Mouse (Mus musculus) myocyte (in vitro differentiated cells): ENCODE measurements around the gene Ms4a10. TPM values are rescaled to one million over a fixed set of nuclear protein-coding genes. Genes with fewer than 3 reads are reported as not detected.
A peak's percentile ranks its signal among the peaks of the same experiment; 100 is the strongest.

Source experiments
- H3K27me3 ChIP-seq: one replicate; pipeline ENCODE4 v1.6.1; 2011; ENCODE audit not compliant: control insufficient read depth, insufficient read depth, insufficient read length
- H3K36me3 ChIP-seq: one replicate; pipeline ENCODE4 v1.6.1; 2011; ENCODE audit not compliant: control insufficient read depth, insufficient read depth
- H3K4me2 ChIP-seq: one replicate; pipeline ENCODE4 v1.6.1; 2011; ENCODE audit warnings: low read depth, control low read depth
- H3K4me3 ChIP-seq: one replicate; pipeline ENCODE4 v1.5.1; 2011; ENCODE audit warnings: mild to moderate bottlenecking, control low read depth, moderate library complexity
- H3K79me2 ChIP-seq: one replicate; pipeline ENCODE4 v1.6.1; 2011; ENCODE audit not compliant: control insufficient read depth, insufficient read depth
- H3ac ChIP-seq: one replicate; pipeline ENCODE4 v1.6.1; 2011; ENCODE audit not compliant: control insufficient read depth, insufficient read length
- CEBPB ChIP-seq: IDR thresholded peaks from 2 replicates; pipeline ENCODE4 v1.6.1; 2011; ENCODE audit warnings: mild to moderate bottlenecking, moderate library complexity; ENCODE audit not compliant: poor library complexity, insufficient read depth, severe bottlenecking
- E2F4 ChIP-seq: IDR thresholded peaks from one replicate; pipeline ENCODE4 v1.6.1; 2011; ENCODE audit warnings: mild to moderate bottlenecking, control low read depth, moderate library complexity; ENCODE audit not compliant: insufficient read depth
- MAX ChIP-seq: IDR thresholded peaks from one replicate; pipeline ENCODE4 v1.6.1; 2011; ENCODE audit warnings: low read depth, mild to moderate bottlenecking, control low read depth
- MYOD1 ChIP-seq, 3 experiments: IDR thresholded peaks; one replicate each; pipeline ENCODE4 v1.6.1; 2011; ENCODE audit warnings: control low read depth in 2 of 3, low read depth in 2 of 3, mild to moderate bottlenecking in 2 of 3, moderate library complexity in 1 of 3; ENCODE audit not compliant: insufficient read length in 2 of 3, control insufficient read depth in 1 of 3
- MYOG ChIP-seq, 3 experiments: IDR thresholded peaks; one replicate each; pipeline ENCODE4 v1.6.1; 2011; ENCODE audit warnings: control low read depth in 2 of 3, low read depth in 2 of 3, mild to moderate bottlenecking in 2 of 3; ENCODE audit not compliant: insufficient read length in 2 of 3, control insufficient read depth in 1 of 3, insufficient read depth in 1 of 3
- POLR2A ChIP-seq: IDR thresholded peaks from one replicate; pipeline ENCODE4 v1.6.1; 2011; ENCODE audit warnings: low read depth, mild to moderate bottlenecking, control low read depth, moderate library complexity; ENCODE audit not compliant: insufficient read length
- POLR2AphosphoS2 ChIP-seq: IDR thresholded peaks from one replicate; pipeline ENCODE4 v1.6.1; 2011; ENCODE audit warnings: low read depth, control low read depth; ENCODE audit not compliant: insufficient read length
- REST ChIP-seq: IDR thresholded peaks from one replicate; pipeline ENCODE4 v1.6.1; 2011; ENCODE audit warnings: mild to moderate bottlenecking, control low read depth, moderate library complexity; ENCODE audit not compliant: insufficient read depth, insufficient read length
- SRF ChIP-seq: IDR thresholded peaks from one replicate; pipeline ENCODE4 v1.6.1; 2011; ENCODE audit warnings: low read depth; ENCODE audit not compliant: control insufficient read depth, insufficient read length
- TCF12 ChIP-seq: IDR thresholded peaks from one replicate; pipeline ENCODE4 v1.6.1; 2011; ENCODE audit warnings: mild to moderate bottlenecking, control low read depth; ENCODE audit not compliant: poor library complexity, insufficient read depth, severe bottlenecking
- TCF3 ChIP-seq: IDR thresholded peaks from one replicate; pipeline ENCODE4 v1.6.1; 2011; ENCODE audit warnings: low read depth, control low read depth; ENCODE audit not compliant: insufficient read length
- USF1 ChIP-seq: IDR thresholded peaks from one replicate; pipeline ENCODE4 v1.6.1; 2011; ENCODE audit warnings: low read depth, mild to moderate bottlenecking, control low read depth, moderate library complexity
- polyA plus RNA-seq: library from polyadenylated mRNA; unstranded; fragments of >200 nt; fragmentation: generic; extraction: Trizol; gene quantifications from one replicate; pipeline ENCODE4 v1.2.1, GENCODE M21; 2012; ENCODE audit warnings: missing spikeins

The Ms4a10 gene
- 0.30 TPM for polyA plus RNA-seq

- Histone ChIP-seq H3K79me2 (no peaks in the 10 kb centered on the region), H3ac (no peak within 1 kb of the TSS), H3K27me3 (no peaks in the 10 kb centered on the region), H3K4me3 (no peak within 1 kb of the TSS), H3K4me2 (peak within 1 kb of the TSS; percentile 54), H3K36me3 (no peaks in the 10 kb centered on the region)
- TF ChIP-seq MYOG (IDR thresholded peaks at IDR 0.05; ENCODE audit: control insufficient read depth in 1 of 3, insufficient read depth in 1 of 3, insufficient read length in 2 of 3, low read depth in 2 of 3) (peak; percentile 47 to 91 (median 76)), MYOD1 (IDR thresholded peaks at IDR 0.05; ENCODE audit: control insufficient read depth in 1 of 3, insufficient read length in 2 of 3, low read depth in 2 of 3) (peak; percentile 20 to 84 (median 69)), SRF (peak; percentile 7), REST (no peak), TCF3 (peak; percentile 42), POLR2A (no peak), POLR2AphosphoS2 (no peak), TCF12 (peak; percentile 70), USF1 (no peak), E2F4 (no peak), MAX (no peak), CEBPB (no peak)
These were observed at the start of gene Ms4a10 for GRCm38 (mm10) chr19:10974238-10974865. TSS of gene Ms4a10 (minus strand) at chr19:10974670.

DNA sequence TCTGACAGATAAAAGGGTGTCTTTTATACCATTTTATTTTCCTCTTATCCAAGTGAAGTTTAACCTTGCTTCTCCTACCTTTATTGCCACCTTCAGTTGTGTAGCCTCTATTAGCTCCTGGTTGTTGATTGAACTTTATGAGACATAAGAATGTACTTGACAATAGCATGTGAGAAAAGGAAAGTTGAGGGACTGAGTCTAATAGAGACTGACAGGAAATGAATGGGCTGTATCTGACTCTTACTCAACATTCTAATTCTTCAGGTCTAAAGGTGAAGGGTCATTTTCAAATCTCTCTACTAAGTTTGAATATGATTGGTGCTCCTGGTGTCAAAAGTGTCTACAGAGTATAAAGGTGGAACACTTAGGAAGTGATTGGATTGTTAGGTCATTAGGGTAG, 47.9 kb upstream of the Ms4a10 start:
- no peak for TF ChIP-seq USF1
- no peaks in the 10 kb centered on the region for H3K36me3 ChIP-seq
- H3ac ChIP-seq, result no peak overlapping the region
- no peak overlapping the region for H3K4me3 ChIP-seq
- no peaks in the 10 kb centered on the region for H3K27me3 ChIP-seq
- H3K4me2 ChIP-seq, result no peak overlapping the region
- no peaks in the 10 kb centered on the region for H3K79me2 ChIP-seq

DNA sequence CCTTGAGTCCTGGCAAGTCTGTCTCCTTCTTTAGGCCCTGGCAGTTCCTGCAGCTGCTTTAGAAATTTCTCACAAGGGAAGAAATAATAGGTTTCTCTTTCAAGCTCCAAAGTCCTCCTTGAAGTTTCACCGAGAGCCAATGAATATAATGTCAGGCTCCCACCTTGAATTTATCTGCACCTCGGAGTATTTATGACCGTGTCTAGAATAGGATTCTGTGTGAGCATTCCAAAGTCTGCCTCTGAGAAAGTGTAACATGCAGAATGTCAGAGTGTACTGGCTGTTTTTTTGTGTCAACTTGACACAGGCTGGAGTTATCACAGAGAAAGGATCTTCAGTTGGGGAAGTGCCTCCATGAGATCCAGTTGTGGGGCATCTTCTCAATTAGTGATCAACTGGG, 43.4 kb upstream of the Ms4a10 start, which contains the start of gene Ms4a18:
Gene Ms4a18 (minus strand): TSS at position 141 of the 400 bp plus-strand sequence.
- Histone ChIP-seq H3K79me2 (no peaks in the 10 kb centered on the region), H3K36me3 (no peaks in the 10 kb centered on the region), H3K4me3 (no peak within 1 kb of the TSS), H3K27me3 (no peaks in the 10 kb centered on the region), H3ac (no peak within 1 kb of the TSS), H3K4me2 (peak within 1 kb of the TSS; percentile 35)
- TF ChIP-seq CEBPB (no peak), E2F4 (no peak), TCF3 (no peak), SRF (no peak), MYOD1 (IDR thresholded peaks at IDR 0.05; ENCODE audit: control insufficient read depth in 1 of 3, insufficient read length in 2 of 3, low read depth in 2 of 3) (no peak), TCF12 (no peak), POLR2A (no peak), POLR2AphosphoS2 (no peak), REST (no peak), MYOG (IDR thresholded peaks at IDR 0.05; ENCODE audit: control insufficient read depth in 1 of 3, insufficient read depth in 1 of 3, insufficient read length in 2 of 3, low read depth in 2 of 3) (no peak), MAX (no peak), USF1 (no peak)

DNA sequence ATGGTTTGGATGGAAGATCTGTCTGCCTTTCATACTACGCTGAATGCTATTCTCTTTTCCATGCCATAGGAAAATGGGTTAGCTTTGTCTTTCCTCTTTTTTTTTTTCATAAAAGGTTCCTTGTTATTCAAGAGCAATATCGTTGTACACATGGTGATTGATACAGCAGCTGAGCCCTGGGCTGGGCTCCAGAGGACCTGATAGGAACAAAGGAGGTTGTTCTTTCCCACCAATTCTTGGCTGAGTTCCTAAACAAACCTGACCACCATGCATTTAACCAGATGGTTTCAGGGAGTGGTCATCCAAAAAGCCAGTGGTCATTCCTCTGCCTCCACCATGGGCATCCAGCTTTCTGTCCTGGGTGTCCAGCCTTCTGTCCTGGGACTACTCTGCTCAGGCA, 42.8 kb upstream of the Ms4a10 start:
- Histone ChIP-seq H3K4me3 (no peak overlapping the region), H3K79me2 (no peaks in the 10 kb centered on the region), H3K36me3 (no peaks in the 10 kb centered on the region), H3K4me2 (peak overlapping the region; percentile 35), H3ac (no peak overlapping the region), H3K27me3 (no peaks in the 10 kb centered on the region)
- peak in 2 of 3 experiments; percentile 15 to 49 for TF ChIP-seq MYOD1 (IDR thresholded peaks at IDR 0.05; ENCODE audit: control insufficient read depth in 1 of 3, insufficient read length in 2 of 3, low read depth in 2 of 3)
- TF ChIP-seq MYOG (IDR thresholded peaks at IDR 0.05; ENCODE audit: control insufficient read depth in 1 of 3, insufficient read depth in 1 of 3, insufficient read length in 2 of 3, low read depth in 2 of 3), result peak in 1 of 3 experiments; percentile 30
- no peak for TF ChIP-seq E2F4

DNA sequence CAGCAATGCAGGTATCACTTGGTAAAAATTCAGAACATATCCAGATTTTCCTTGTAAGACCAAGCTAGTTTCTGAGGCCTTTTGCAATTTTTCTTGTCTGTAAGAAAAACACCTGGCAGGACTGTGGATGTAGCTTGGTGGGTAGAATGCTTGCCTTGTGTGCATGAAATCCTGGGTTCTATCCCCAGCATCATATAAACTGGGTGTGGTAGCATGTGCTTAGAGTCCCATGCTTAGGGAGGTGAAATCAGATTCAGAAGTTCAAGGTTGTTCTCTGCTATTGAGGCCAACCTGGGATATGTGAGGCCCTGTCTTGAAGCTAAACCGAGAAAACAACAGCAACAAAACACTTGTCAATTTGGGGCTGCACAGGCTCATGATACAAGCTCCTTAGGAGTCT, 41.5 kb upstream of the Ms4a10 start:
- Histone ChIP-seq H3K79me2 (no peaks in the 10 kb centered on the region), H3K4me2 (no peak overlapping the region), H3ac (no peak overlapping the region), H3K36me3 (no peaks in the 10 kb centered on the region), H3K4me3 (no peak overlapping the region), H3K27me3 (no peaks in the 10 kb centered on the region)
- TF ChIP-seq POLR2A (no peak), E2F4 (no peak), MYOG (IDR thresholded peaks at IDR 0.05; ENCODE audit: control insufficient read depth in 1 of 3, insufficient read depth in 1 of 3, insufficient read length in 2 of 3, low read depth in 2 of 3) (no peak), REST (no peak), SRF (no peak), TCF3 (no peak), USF1 (no peak), CEBPB (no peak), TCF12 (no peak), MAX (no peak), MYOD1 (IDR thresholded peaks at IDR 0.05; ENCODE audit: control insufficient read depth in 1 of 3, insufficient read length in 2 of 3, low read depth in 2 of 3) (no peak), POLR2AphosphoS2 (no peak)
